Comparison of ENCODE assay signal across 12 mouse cellular contexts in genomic region chr3:154297499-154297898, GRCm38 (mm10). TPM values are rescaled to one million over a fixed set of nuclear protein-coding genes. Genes with fewer than 3 reads are reported as not detected.
DNase-seq lines count a peak whose midpoint lies in the region; ATAC-seq and TF ChIP-seq lines count a peak whose summit lies in the region.
"Had no signal": no experiment of that assay in that cellular context is flagged by ENCODE, and none has a peak within 500 bp of the region (broad histone marks: within the 10 kb centered on the region; RNA-seq: fewer than 3 reads in every experiment).

No protein-coding gene starts in this region.

- no peak for TF ChIP-seq EP300 in stomach, postnatal 0 days (optimal IDR thresholded peaks at IDR 0.05)

- H3K4me1 ChIP-seq in liver, embryonic 12.5 days, result peaks cover 26% of the 10 kb centered on the region
- no peaks in the 10 kb centered on the region for H3K4me1 ChIP-seq in stomach, postnatal 0 days (replicated peaks; ENCODE audit: control insufficient read depth, insufficient read depth)
- H3K4me1 ChIP-seq: stomach, embryonic 15.5 days had no signal

- no peak for TF ChIP-seq CTCF in stomach, postnatal 0 days (IDR thresholded peaks at IDR 0.05; ENCODE audit: low read depth)

- H3K36me3 ChIP-seq in liver, embryonic 12.5 days, result no peaks in the 10 kb centered on the region
- no peaks in the 10 kb centered on the region for H3K36me3 ChIP-seq in stomach, postnatal 0 days (ENCODE audit: control insufficient read depth, insufficient read depth, low read length)
- H3K36me3 ChIP-seq: stomach, embryonic 15.5 days had no signal

- ATAC-seq in liver, embryonic 12.5 days, result peak; percentile 85
- ATAC-seq in stomach, postnatal 0 days (ENCODE audit: low FRiP score, low TSS enrichment), result no peak

- H3K4me2 ChIP-seq in liver, embryonic 12.5 days, result peak overlapping the region; percentile 22
- no peak overlapping the region for H3K4me2 ChIP-seq in stomach, postnatal 0 days (replicated peaks; ENCODE audit: low read depth)
- H3K4me2 ChIP-seq: stomach, embryonic 15.5 days had no signal

- no peaks in the 10 kb centered on the region for H3K9me3 ChIP-seq in liver, embryonic 12.5 days (replicated peaks)
- no peaks in the 10 kb centered on the region for H3K9me3 ChIP-seq in stomach, postnatal 0 days (ENCODE audit: control insufficient read depth, low read length)
- H3K9me3 ChIP-seq: stomach, embryonic 15.5 days had no signal

- H3K27me3 ChIP-seq in liver, embryonic 12.5 days (replicated peaks), result peaks cover 16% of the 10 kb centered on the region
- no peaks in the 10 kb centered on the region for H3K27me3 ChIP-seq in stomach, postnatal 0 days (ENCODE audit: control insufficient read depth, insufficient read depth, low read length)
- H3K27me3 ChIP-seq: stomach, embryonic 15.5 days had no signal

- peak; percentile 21 for DNase-seq in layer of hippocampus, adult 11-12 months (ENCODE audit: low spot score)
- DNase-seq in layer of hippocampus, adult 9-10 months (ENCODE audit: low spot score), result no peak
- peak; percentile 17 for DNase-seq in Muller cell, postnatal 12 days (ENCODE audit: inconsistent ontology term)
- peak; percentile 3 for DNase-seq in adrenal gland, postnatal 25 days
- no peak for DNase-seq in T-cell, adult 2 months (ENCODE audit: low spot score)
- no peak for DNase-seq in stomach, postnatal 0 days (ENCODE audit: low spot score)
- DNase-seq: gastrocnemius, postnatal 25 days; kidney, adult 18-20 months had no signal

- H3K9ac ChIP-seq in liver, embryonic 12.5 days, result no peak overlapping the region
- H3K9ac ChIP-seq in stomach, postnatal 0 days (ENCODE audit: low read length), result no peak overlapping the region
- H3K9ac ChIP-seq: stomach, embryonic 15.5 days had no signal

- WGBS in liver, embryonic 12.5 days (ENCODE audit: insufficient replicate concordance), result 24% methylated on average over 6 of the region's 6 CpGs
- WGBS in stomach, postnatal 0 days, result 47% methylated on average over 6 of the region's 6 CpGs

- no peak overlapping the region for H3K4me3 ChIP-seq in liver, embryonic 12.5 days
- H3K4me3 ChIP-seq in stomach, postnatal 0 days (ENCODE audit: low read depth, low read length), result no peak overlapping the region
- H3K4me3 ChIP-seq: stomach, embryonic 15.5 days had no signal

- H3K27ac ChIP-seq in liver, embryonic 12.5 days, result peak overlapping the region; percentile 40; the same call in 1 of the 2 replicates
- H3K27ac ChIP-seq in stomach, postnatal 0 days (replicated peaks), result no peak overlapping the region
- H3K27ac ChIP-seq: stomach, embryonic 15.5 days had no signal

RNA-seq across cellular contexts. Expression of gene Lhx8, which starts 33.0 kb away (rescaled TPM):
- total RNA-seq in adrenal gland, postnatal 25 days (2021), result 0.71 TPM in 1 of 2 replicates, not detected in the other
- 0.11 TPM in 1 of 2 replicates, not detected in the other for polyA plus RNA-seq in liver, embryonic 12.5 days (2016; fragmentation: Nextera tagmentation; extraction: Ambion mirVana)
- polyA plus RNA-seq in stomach, postnatal 0 days (2015; fragmentation: Nextera tagmentation; extraction: Ambion mirVana), result not detected in 2 replicates
- total RNA-seq: common myeloid progenitor, adult 5-6 weeks; gastrocnemius, postnatal 25 days; heart, postnatal 14 days had no signal

Comparison
In these comparisons a context has a peak if more than half of its experiments do, and no peak if none do; other contexts are left out.
1. DNase-seq: peak in layer of hippocampus, adult 11-12 months (single experiment), Muller cell, postnatal 12 days (single experiment) and adrenal gland, postnatal 25 days (single experiment); none in layer of hippocampus, adult 9-10 months (single experiment), T-cell, adult 2 months (single experiment) and stomach, postnatal 0 days (single experiment).